Mouse (Mus musculus) kidney, postnatal 25 days (tissue): Measurements from ENCODE around the gene Mypn.

Experiments
- DNase-seq, 2 experiments: peaks; one replicate each; pipeline ENCODE4 v3.0.0; 2021; ENCODE audit warnings: mixed read lengths in 2 of 2

The Mypn gene

GRCm38 (mm10) chr10:63099941-63100562 lies 103.7 kb downstream of the Mypn start:
- peak; percentile 17 to 54 for DNase-seq

- no peak for DNase-seq
Observed at GRCm38 (mm10) chr10:63099521-63099920, 104.2 kb downstream of the Mypn start, which contains the start of gene Atoh7. TSS of gene Atoh7 (plus strand) at chr10:63099651.

GRCm38 (mm10) chr10:63098191-63098590 lies 105.6 kb downstream of the Mypn start:
- DNase-seq: no peak

GRCm38 (mm10) chr10:63096757-63097156 lies 107.0 kb downstream of the Mypn start:
- no peak for DNase-seq

- DNase-seq: no peak
Observed at GRCm38 (mm10) chr10:63092616-63093550, 110.9 kb downstream of the Mypn start.

- DNase-seq: no peak
Observed at GRCm38 (mm10) chr10:63091915-63092314, 111.8 kb downstream of the Mypn start.

- no peak for DNase-seq
Observed at GRCm38 (mm10) chr10:63089758-63090571, 113.8 kb downstream of the Mypn start.

GRCm38 (mm10) chr10:63089103-63089757 lies 114.5 kb downstream of the Mypn start:
- DNase-seq: no peak

GRCm38 (mm10) chr10:63086304-63086703 lies 117.4 kb downstream of the Mypn start:
- DNase-seq: no peak

- peak; percentile 89 for DNase-seq
Observed at GRCm38 (mm10) chr10:63065988-63066387, 137.8 kb downstream of the Mypn start.
